Mouse (Mus musculus): ENCODE results near the gene Ctsj.
"Not testable (repeated sequence)": the region's sequence is repeated elsewhere in the genome, so short reads cannot be mapped to it uniquely, and the experiment has no call there.

The Ctsj gene

GRCm38 (mm10) chr13:61005859-61006258 lies at the start of gene Ctsj:
TSS of gene Ctsj (minus strand) at chr13:61005959.
- no peak for DNase-seq

- DNase-seq, result no peak
Observed at GRCm38 (mm10) chr13:61040531-61040930, 34.8 kb upstream of the Ctsj start, which contains the start of gene Ctsq. TSS of gene Ctsq (minus strand) at chr13:61040631.

- no peak for DNase-seq
Observed at GRCm38 (mm10) chr13:61022785-61023184, 17.0 kb upstream of the Ctsj start.

- no peak for DNase-seq
Observed at GRCm38 (mm10) chr13:61021844-61022243, 16.1 kb upstream of the Ctsj start.

- DNase-seq, result no peak
Observed at GRCm38 (mm10) chr13:61010171-61010570, 4.4 kb upstream of the Ctsj start.

GRCm38 (mm10) chr13:60997600-60997999 lies 8.2 kb downstream of the Ctsj start:
- no peak for DNase-seq

GRCm38 (mm10) chr13:60986915-60987314 lies 18.8 kb downstream of the Ctsj start:
- not testable (repeated sequence) for DNase-seq

GRCm38 (mm10) chr13:60972319-60972718 lies 33.4 kb downstream of the Ctsj start:
- not testable (repeated sequence) for DNase-seq

GRCm38 (mm10) chr13:60963985-60964384 lies 41.8 kb downstream of the Ctsj start:
- not testable (repeated sequence) for DNase-seq

GRCm38 (mm10) chr13:60961706-60962105 lies 44.1 kb downstream of the Ctsj start:
- DNase-seq, result no peak

Measured in thymus, adult 18-20 months (tissue).